ENCODE assay signal across 8 mouse cellular contexts in genomic region chr4:44905651-44906271, GRCm38 (mm10).
A peak's percentile ranks its signal among the peaks of the same experiment; 100 is the strongest.
DNase-seq lines count a peak whose midpoint lies in the region; ATAC-seq lines count a peak whose summit lies in the region.
"Had no signal": no experiment of that assay in that cellular context is flagged by ENCODE, and none has a peak within 500 bp of the region (broad histone marks: within the 10 kb centered on the region; RNA-seq: fewer than 3 reads in every experiment).

No protein-coding gene starts in this region.

- peaks cover 8% of the 10 kb centered on the region for H3K4me1 ChIP-seq in forebrain, embryonic 14.5 days (ENCODE audit: control insufficient read depth, insufficient read depth, low read length)
- H3K4me1 ChIP-seq in midbrain, embryonic 15.5 days: peaks cover 12% of the 10 kb centered on the region

- H3K4me2 ChIP-seq in forebrain, embryonic 14.5 days (ENCODE audit: low read length): peak overlapping the region; percentile 18
- peak overlapping the region; percentile 21 for H3K4me2 ChIP-seq in midbrain, embryonic 15.5 days

- intact Hi-C loops in gastrocnemius, postnatal 36 days (cut with DNase I): loop anchor here (5.0 kb wide), 1 partner anchor 338 kb away; no protein-coding TSS in a partner anchor

- WGBS in forebrain, embryonic 14.5 days: under 1% methylated on average over 11 of the region's 11 CpGs
- WGBS in midbrain, embryonic 15.5 days: 2% methylated on average over 11 of the region's 11 CpGs

- no peak overlapping the region for H3K4me3 ChIP-seq in forebrain, embryonic 14.5 days (ENCODE audit: low read depth, low read length)
- no peak overlapping the region for H3K4me3 ChIP-seq in midbrain, embryonic 15.5 days

- H3K9ac ChIP-seq in forebrain, embryonic 14.5 days (ENCODE audit: low read length): peak overlapping the region; percentile 0; the same call in 1 of the 2 replicates
- no peak overlapping the region for H3K9ac ChIP-seq in midbrain, embryonic 15.5 days

- peak; percentile 90 for ATAC-seq in forebrain, embryonic 14.5 days
- ATAC-seq in midbrain, embryonic 15.5 days (replicated peaks): peak; percentile 91
- no peak for ATAC-seq in megakaryocyte-erythroid progenitor cell, adult 5-6 weeks (replicated peaks; ENCODE audit: low FRiP score, low TSS enrichment, poor library complexity, severe bottlenecking)

- no peaks in the 10 kb centered on the region for H3K27me3 ChIP-seq in forebrain, embryonic 14.5 days (replicated peaks; ENCODE audit: control insufficient read depth, insufficient read depth, low read length)
- peaks cover 9% of the 10 kb centered on the region; the same call in 1 of the 2 replicates for H3K27me3 ChIP-seq in midbrain, embryonic 15.5 days (replicated peaks)

- peak overlapping the region; percentile 70 for H3K27ac ChIP-seq in forebrain, embryonic 14.5 days (ENCODE audit: low read depth, low read length)
- peak overlapping the region; percentile 70 for H3K27ac ChIP-seq in midbrain, embryonic 15.5 days
- H3K27ac ChIP-seq: kidney, postnatal 0 days had no signal

- DNase-seq in T-cell, adult 2 months (ENCODE audit: low spot score): peak; percentile 4
- peak; percentile 10 for DNase-seq in brain, embryonic 18.5 days (ENCODE audit: low read depth, low spot score)
- peak; percentile 77 for DNase-seq in forebrain, embryonic 14.5 days (ENCODE audit: low spot score)
- no peak for DNase-seq in frontal cortex, postnatal 14 days (ENCODE audit: low spot score in 2 of 2)
- DNase-seq in gastrocnemius, postnatal 36 days: no peak

- H3K36me3 ChIP-seq in forebrain, embryonic 14.5 days (ENCODE audit: control insufficient read depth, insufficient read depth, low read length): no peaks in the 10 kb centered on the region
- no peaks in the 10 kb centered on the region for H3K36me3 ChIP-seq in midbrain, embryonic 15.5 days (replicated peaks)

- no peaks in the 10 kb centered on the region for H3K9me3 ChIP-seq in forebrain, embryonic 14.5 days (replicated peaks; ENCODE audit: control insufficient read depth, low read length)
- H3K9me3 ChIP-seq in midbrain, embryonic 15.5 days: no peaks in the 10 kb centered on the region

Comparison
In these comparisons a context has a peak if more than half of its experiments do, and no peak if none do; other contexts are left out.
1. DNase-seq: peak in T-cell, adult 2 months (single experiment), brain, embryonic 18.5 days (single experiment) and forebrain, embryonic 14.5 days (single experiment); none in frontal cortex, postnatal 14 days (0 of 2) and gastrocnemius, postnatal 36 days (0 of 2).